Mouse (Mus musculus) naive thymus-derived CD4-positive, alpha-beta T cell, adult 5 months (primary cell): ENCODE measurements around the gene Cmtm4. TPM values are rescaled to one million over a fixed set of nuclear protein-coding genes. Genes with fewer than 3 reads are reported as not detected.

Experiments used
- polyA plus RNA-seq: library from polyadenylated mRNA; unstranded; fragments of 100-300 nt; shearing (Covaris generic); gene quantifications from one replicate; pipeline ENCODE4 v1.2.1, GENCODE M21; 2017

Cmtm4 gene
- polyA plus RNA-seq: 0.71 TPM

GRCm38 (mm10) chr8:104395703-104396357, at the start of gene Cmtm4:
Cmtm4 (minus strand) TSS chr8:104395807.

GRCm38 (mm10) chr8:104442299-104443124, 46.9 kb upstream of the Cmtm4 start, which contains the start of gene Dync1li2:
Dync1li2 (minus strand) TSS chr8:104443047.

GRCm38 (mm10) chr8:104339229-104339982, 56.2 kb downstream of the Cmtm4 start, which contains the start of gene Cmtm3:
Cmtm3 (plus strand) TSS chr8:104339410.

GRCm38 (mm10) chr8:104321930-104322329, 73.7 kb downstream of the Cmtm4 start, which contains the start of gene Cmtm2b:
Cmtm2b (plus strand) TSS chr8:104322230.

GRCm38 (mm10) chr8:104321267-104321666, 74.3 kb downstream of the Cmtm4 start, which contains the start of gene Gm11020:
Gm11020 (plus strand) TSS chr8:104321567.

DNA sequence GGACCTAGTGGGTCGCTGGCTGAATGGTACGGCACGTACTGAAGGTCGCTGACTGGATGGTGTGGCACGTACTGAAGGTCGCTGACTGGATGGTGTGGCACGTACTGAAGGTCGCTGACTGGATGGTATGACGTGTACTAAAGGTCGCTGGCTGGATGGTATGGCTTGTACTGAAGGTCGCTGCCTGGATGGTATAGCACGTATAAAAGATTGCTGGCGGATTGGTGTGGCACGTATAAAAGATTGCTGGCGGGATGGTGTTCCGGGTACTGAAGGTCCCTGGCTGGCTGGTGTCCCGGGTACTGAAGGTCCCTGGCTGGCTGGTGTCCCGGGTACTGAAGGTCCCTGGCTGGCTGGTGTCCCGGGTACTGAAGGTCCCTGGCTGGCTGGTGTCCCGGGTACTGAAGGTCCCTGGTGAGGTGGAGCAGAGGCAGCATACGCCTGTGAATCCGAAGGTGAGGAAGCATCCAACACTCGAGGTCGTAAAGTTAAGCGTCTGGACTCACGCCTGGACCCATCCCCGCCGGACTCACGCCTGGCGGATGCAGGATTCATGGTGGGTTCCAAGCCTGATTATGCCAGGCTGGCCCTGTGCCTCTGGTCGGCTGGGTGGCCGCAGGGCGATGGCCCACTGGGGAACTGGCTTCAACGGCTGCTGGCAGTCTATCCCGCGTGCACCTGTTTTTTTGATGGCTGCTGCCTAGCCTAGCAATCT, 86.0 kb downstream of the Cmtm4 start, which contains the start of the genes Gm45711 and Cmtm1:
TSS of gene Gm45711 (minus strand) at position 641 of the 715 bp plus-strand sequence.
TSS of gene Cmtm1 (minus strand) at position 705 of the 715 bp plus-strand sequence.

Other genes starting within 250 kb of the Cmtm4 start
- gene Bean1, start 225.4 kb downstream of the Cmtm4 start, polyA plus RNA-seq: not detected
- 66.9 TPM for gene Tk2, start 147.2 kb downstream of the Cmtm4 start, polyA plus RNA-seq
- 80.1 TPM for gene Cklf, start 144.9 kb downstream of the Cmtm4 start, polyA plus RNA-seq
- not detected for gene Cmtm2a, start 102.6 kb downstream of the Cmtm4 start, polyA plus RNA-seq
- not detected for gene Gm45711, start 85.7 kb downstream of the Cmtm4 start, polyA plus RNA-seq
- not detected for gene Cmtm1, start 85.7 kb downstream of the Cmtm4 start, polyA plus RNA-seq
- gene Gm11020, start 74.2 kb downstream of the Cmtm4 start, polyA plus RNA-seq: not detected
- not detected for gene Cmtm2b, start 73.6 kb downstream of the Cmtm4 start, polyA plus RNA-seq
- 9.0 TPM for gene Cmtm3, start 56.4 kb downstream of the Cmtm4 start, polyA plus RNA-seq
- gene Dync1li2, start 47.2 kb upstream of the Cmtm4 start, polyA plus RNA-seq: 64.1 TPM
- gene Terb1, start 114.1 kb upstream of the Cmtm4 start, polyA plus RNA-seq: not detected
- gene Nae1, start 138.8 kb upstream of the Cmtm4 start, polyA plus RNA-seq: 83.2 TPM
- 3.1 TPM for gene Car7, start 138.9 kb upstream of the Cmtm4 start, polyA plus RNA-seq
- 4.7 TPM for gene Pdp2, start 195.6 kb upstream of the Cmtm4 start, polyA plus RNA-seq
- not detected for gene Cdh16, start 228.6 kb upstream of the Cmtm4 start, polyA plus RNA-seq
- gene Rrad, start 235.5 kb upstream of the Cmtm4 start, polyA plus RNA-seq: 189 TPM
- 125 TPM for gene Ciao2b, start 246.2 kb upstream of the Cmtm4 start, polyA plus RNA-seq